Mouse (Mus musculus): Measurements from ENCODE around the gene Comt. TPM values are rescaled to one million over a fixed set of nuclear protein-coding genes. Genes with fewer than 3 reads are reported as not detected.

The Comt gene
- total RNA-seq (2022): 10 to 100 TPM; 36.7 to 39.9 (median 38.5) TPM

GRCm38 (mm10) chr16:18426802-18427280 lies at the start of gene Comt:
Gene Comt, minus strand, starts transcription at chr16:18426852.
- DNase-seq (ENCODE audit: low spot score in 2 of 2): no peak

GRCm38 (mm10) chr16:18474021-18474420 lies 47.4 kb upstream of the Comt start:
- DNase-seq (ENCODE audit: low spot score in 2 of 2): no peak

- DNase-seq (ENCODE audit: low spot score in 2 of 2): no peak
These were observed 46.3 kb upstream of the Comt start for GRCm38 (mm10) chr16:18472976-18473375.

- no peak for DNase-seq (ENCODE audit: low spot score in 2 of 2)
These were observed 45.8 kb upstream of the Comt start for GRCm38 (mm10) chr16:18472416-18472815.

GRCm38 (mm10) chr16:18471976-18472375 lies 45.3 kb upstream of the Comt start:
- DNase-seq (ENCODE audit: low spot score in 2 of 2): no peak

- DNase-seq (ENCODE audit: low spot score in 2 of 2): no peak
These were observed 44.8 kb upstream of the Comt start for GRCm38 (mm10) chr16:18471381-18471955.

- no peak for DNase-seq (ENCODE audit: low spot score in 2 of 2)
These were observed 44.2 kb upstream of the Comt start for GRCm38 (mm10) chr16:18470829-18471228.

GRCm38 (mm10) chr16:18464271-18464670 lies 37.6 kb upstream of the Comt start:
- peak; percentile 25 to 38 for DNase-seq (ENCODE audit: low spot score in 2 of 2)

- no peak for DNase-seq (ENCODE audit: low spot score in 2 of 2)
These were observed 35.9 kb upstream of the Comt start for GRCm38 (mm10) chr16:18462598-18462997.

- DNase-seq (ENCODE audit: low spot score in 2 of 2): no peak
These were observed 35.4 kb upstream of the Comt start for GRCm38 (mm10) chr16:18462031-18462430.

- DNase-seq (ENCODE audit: low spot score in 2 of 2): no peak
These were observed 34.2 kb upstream of the Comt start for GRCm38 (mm10) chr16:18460826-18461225.

GRCm38 (mm10) chr16:18459955-18460370 lies 33.3 kb upstream of the Comt start:
- DNase-seq (ENCODE audit: low spot score in 2 of 2): no peak

GRCm38 (mm10) chr16:18459335-18459954 lies 32.8 kb upstream of the Comt start:
- DNase-seq (ENCODE audit: low spot score in 2 of 2): no peak

GRCm38 (mm10) chr16:18458661-18459060 lies 32.0 kb upstream of the Comt start:
- DNase-seq (ENCODE audit: low spot score in 2 of 2): no peak

GRCm38 (mm10) chr16:18455407-18455806 lies 28.8 kb upstream of the Comt start:
- no peak for DNase-seq (ENCODE audit: low spot score in 2 of 2)

- no peak for DNase-seq (ENCODE audit: low spot score in 2 of 2)
These were observed 27.2 kb upstream of the Comt start for GRCm38 (mm10) chr16:18453846-18454245.

- no peak for DNase-seq (ENCODE audit: low spot score in 2 of 2)
These were observed 25.8 kb upstream of the Comt start for GRCm38 (mm10) chr16:18452361-18452862.

- no peak for DNase-seq (ENCODE audit: low spot score in 2 of 2)
These were observed 25.0 kb upstream of the Comt start for GRCm38 (mm10) chr16:18451486-18452181.

GRCm38 (mm10) chr16:18449005-18449404 lies 22.4 kb upstream of the Comt start:
- DNase-seq (ENCODE audit: low spot score in 2 of 2): no peak

GRCm38 (mm10) chr16:18448104-18448503 lies 21.5 kb upstream of the Comt start:
- no peak for DNase-seq (ENCODE audit: low spot score in 2 of 2)

GRCm38 (mm10) chr16:18447243-18447642 lies 20.6 kb upstream of the Comt start:
- DNase-seq (ENCODE audit: low spot score in 2 of 2): no peak

- DNase-seq (ENCODE audit: low spot score in 2 of 2): peak; percentile 94 to 97
These were observed 16.8 kb upstream of the Comt start for GRCm38 (mm10) chr16:18443385-18443841.
